Mouse (Mus musculus) ES-Bruce4 (cell line): ENCODE results near the gene Crbn.

Source experiments
- CTCF ChIP-seq: IDR thresholded peaks from one replicate; pipeline ENCODE4 v1.8.1; 2011; ENCODE audit warnings: low read depth, low read length
- EP300 ChIP-seq: IDR thresholded peaks from 2 replicates; pipeline ENCODE4 v1.6.1; 2011; ENCODE audit warnings: low read depth, low read length; ENCODE audit not compliant: insufficient read depth
- POLR2A ChIP-seq: IDR thresholded peaks from one replicate; pipeline ENCODE4 v1.8.1; 2011; ENCODE audit warnings: low read length; ENCODE audit not compliant: insufficient read depth

GRCm38 (mm10) chr6:106809161-106809560 is 9.3 kb upstream of the Crbn start:
- no peak for TF ChIP-seq CTCF
- TF ChIP-seq EP300: no peak
- no peak for TF ChIP-seq POLR2A
